Mouse (Mus musculus) limb, embryonic 10.5 days (tissue): ENCODE data around the gene Mroh2a. TPM values are rescaled to one million over a fixed set of nuclear protein-coding genes. Genes with fewer than 3 reads are reported as not detected.
A peak's percentile ranks its signal among the peaks of the same experiment; 100 is the strongest.

ENCODE experiments used
- DNase-seq: peaks from one replicate; pipeline ENCODE4 v3.0.0-alpha.2; 2017; ENCODE audit warnings: low spot score
- H3K27ac ChIP-seq: fragments of 300-500 bp; sonication (generic); 2 replicates; pipeline ENCODE4 v1.5.1; 2016; ENCODE audit warnings: mild to moderate bottlenecking
- H3K27me3 ChIP-seq: fragments of 300-500 bp; sonication (generic); 2 replicates; pipeline ENCODE4 v1.6.1; 2016; ENCODE audit warnings: low read depth, mild to moderate bottlenecking; ENCODE audit not compliant: poor library complexity, severe bottlenecking
- H3K36me3 ChIP-seq: fragments of 300-500 bp; sonication (generic); 2 replicates; pipeline ENCODE4 v1.6.1; 2016; ENCODE audit warnings: mild to moderate bottlenecking, moderate library complexity
- H3K4me1 ChIP-seq: fragments of 300-500 bp; sonication (generic); 2 replicates; pipeline ENCODE4 v1.6.1; 2016
- H3K4me3 ChIP-seq: fragments of 300-500 bp; sonication (generic); 2 replicates; pipeline ENCODE4 v1.5.1; 2016; ENCODE audit warnings: mild to moderate bottlenecking, moderate library complexity
- H3K9me3 ChIP-seq: fragments of 300-500 bp; sonication (generic); replicated peaks from 2 replicates; pipeline ENCODE4 v1.6.1; 2016; ENCODE audit warnings: mild to moderate bottlenecking
- WGBS: fragments of 180-500 bp; shearing (Covaris S2); methylation state at CpG from one replicate; pipeline ENCODE4 v1.1.7; 2016; 5-methylcytosine and 5-hydroxymethylcytosine counted together
- polyA plus RNA-seq: library from polyadenylated mRNA; unstranded; fragments of >200 nt; fragmentation: Nextera tagmentation; extraction: Ambion mirVana; gene quantifications from 2 replicates; pipeline ENCODE4 v1.2.1, GENCODE M21; 2016

Mroh2a gene
- polyA plus RNA-seq, 1 experiment from 2014 or later, result 1.2 TPM

GRCm38 (mm10) chr1:88259643-88260024, 32.8 kb downstream of the Mroh2a start:
- WGBS, result 78% methylated on average over 4 of the region's 4 CpGs
- H3K36me3 ChIP-seq, result peaks cover 53% of the 10 kb centered on the region
- peaks cover 63% of the 10 kb centered on the region for H3K9me3 ChIP-seq
- no peaks in the 10 kb centered on the region for H3K27me3 ChIP-seq
- H3K4me3 ChIP-seq, result no peak overlapping the region
- no peaks in the 10 kb centered on the region for H3K4me1 ChIP-seq
- no peak for DNase-seq
- H3K27ac ChIP-seq, result no peak overlapping the region

DNA sequence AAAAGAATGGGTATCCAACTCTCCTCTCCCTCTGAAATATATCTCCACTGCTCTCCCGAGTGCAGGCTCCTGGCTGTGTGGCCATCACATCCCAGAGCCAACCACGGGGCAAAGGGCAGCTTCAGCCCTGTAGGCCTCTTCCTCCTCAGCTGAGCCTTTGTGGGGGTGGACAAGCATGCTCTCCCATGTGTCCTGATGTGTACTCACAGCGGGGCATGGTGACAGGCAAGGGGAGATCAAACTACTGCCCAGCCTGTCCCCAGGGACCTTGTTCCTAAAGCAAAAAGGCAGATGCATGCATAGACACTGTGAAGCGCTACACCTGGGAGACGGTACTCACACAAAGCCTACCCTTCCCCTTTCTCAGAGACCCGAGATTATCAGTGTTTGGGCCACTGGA, 33.3 kb downstream of the Mroh2a start:
- Histone ChIP-seq H3K4me1 (no peaks in the 10 kb centered on the region), H3K36me3 (peaks cover 58% of the 10 kb centered on the region), H3K9me3 (peaks cover 58% of the 10 kb centered on the region), H3K4me3 (no peak overlapping the region), H3K27me3 (no peaks in the 10 kb centered on the region), H3K27ac (no peak overlapping the region)
- 86% methylated on average over 6 of the region's 6 CpGs for WGBS
- DNase-seq, result no peak

- no peak for DNase-seq
- H3K36me3 ChIP-seq, result peaks cover 64% of the 10 kb centered on the region
- H3K27ac ChIP-seq, result no peak overlapping the region
- 85% methylated on average over 10 of the region's 10 CpGs for WGBS
- H3K27me3 ChIP-seq, result no peaks in the 10 kb centered on the region
- no peaks in the 10 kb centered on the region for H3K4me1 ChIP-seq
- no peak overlapping the region for H3K4me3 ChIP-seq
- peaks cover 52% of the 10 kb centered on the region for H3K9me3 ChIP-seq
Measured at GRCm38 (mm10) chr1:88260604-88261377, 34.0 kb downstream of the Mroh2a start.

DNA sequence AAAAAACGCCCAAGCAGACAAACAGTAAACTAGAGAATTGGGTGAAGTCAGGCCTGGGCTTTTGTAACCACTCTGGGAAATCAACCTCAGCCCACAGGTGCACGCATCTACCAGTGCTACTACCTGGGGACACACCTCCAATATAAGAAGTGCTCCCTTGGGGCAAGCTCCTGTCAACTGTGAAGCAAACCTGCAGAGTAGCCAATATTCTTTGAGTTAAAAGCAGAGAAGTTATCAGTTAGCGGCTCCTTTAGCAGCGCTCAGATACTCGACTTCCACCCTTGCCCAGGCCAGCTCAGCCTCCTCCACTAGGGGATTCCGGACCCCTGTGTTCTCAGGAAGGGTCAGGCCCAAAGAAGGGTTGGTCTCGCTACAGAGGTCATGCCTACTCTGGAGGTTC, 34.9 kb downstream of the Mroh2a start:
- Histone ChIP-seq H3K27me3 (no peaks in the 10 kb centered on the region), H3K4me1 (no peaks in the 10 kb centered on the region), H3K36me3 (peaks cover 73% of the 10 kb centered on the region), H3K27ac (no peak overlapping the region), H3K4me3 (no peak overlapping the region), H3K9me3 (peaks cover 45% of the 10 kb centered on the region)
- WGBS, result 91% methylated on average over 7 of the region's 7 CpGs
- no peak for DNase-seq

DNA sequence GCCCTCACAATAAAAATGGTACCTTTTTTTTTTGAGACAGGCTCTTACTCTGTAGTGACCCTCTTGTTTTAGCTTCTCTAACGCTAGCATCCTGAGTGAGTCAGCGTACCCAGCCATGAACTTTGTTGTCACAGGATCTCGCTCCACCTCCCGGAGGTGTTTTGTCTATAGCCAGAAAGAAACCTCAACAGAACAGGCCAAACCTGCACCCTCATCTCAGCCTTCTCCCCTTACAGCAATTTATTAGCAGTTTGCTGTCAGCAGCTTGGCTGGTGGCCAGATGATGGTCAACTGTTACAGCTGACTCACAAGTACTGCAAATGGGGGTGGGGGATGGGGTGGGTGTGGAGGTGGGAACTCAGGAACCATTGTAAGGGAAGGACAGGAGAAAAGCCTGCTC, 35.5 kb downstream of the Mroh2a start:
- Histone ChIP-seq H3K27ac (no peak overlapping the region), H3K36me3 (peaks cover 79% of the 10 kb centered on the region), H3K4me1 (no peaks in the 10 kb centered on the region), H3K27me3 (no peaks in the 10 kb centered on the region), H3K4me3 (no peak overlapping the region), H3K9me3 (peaks cover 43% of the 10 kb centered on the region)
- WGBS, result 91% methylated on average over 4 of the region's 4 CpGs
- peak; percentile 65 for DNase-seq

DNA sequence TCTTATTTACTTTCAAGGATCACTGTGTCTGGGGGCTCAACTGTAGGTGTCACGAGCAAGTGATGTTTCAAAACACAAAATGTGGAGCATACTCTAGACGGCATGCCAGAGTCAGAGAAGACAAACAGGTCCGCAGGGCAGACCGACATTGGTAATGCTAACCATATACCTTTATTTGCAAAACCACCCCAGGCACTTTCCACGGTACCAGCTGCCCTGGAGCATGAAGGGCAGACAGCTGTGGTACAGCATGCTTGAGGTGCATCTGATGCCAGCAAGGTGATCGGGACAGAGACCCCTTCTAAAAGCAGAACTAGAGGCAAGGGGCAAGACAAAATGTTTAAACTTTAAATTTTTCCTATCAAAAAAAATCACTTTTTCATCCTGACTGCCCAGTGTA, 36.2 kb downstream of the Mroh2a start:
- H3K36me3 ChIP-seq, result peaks cover 86% of the 10 kb centered on the region
- DNase-seq, result no peak

DNA sequence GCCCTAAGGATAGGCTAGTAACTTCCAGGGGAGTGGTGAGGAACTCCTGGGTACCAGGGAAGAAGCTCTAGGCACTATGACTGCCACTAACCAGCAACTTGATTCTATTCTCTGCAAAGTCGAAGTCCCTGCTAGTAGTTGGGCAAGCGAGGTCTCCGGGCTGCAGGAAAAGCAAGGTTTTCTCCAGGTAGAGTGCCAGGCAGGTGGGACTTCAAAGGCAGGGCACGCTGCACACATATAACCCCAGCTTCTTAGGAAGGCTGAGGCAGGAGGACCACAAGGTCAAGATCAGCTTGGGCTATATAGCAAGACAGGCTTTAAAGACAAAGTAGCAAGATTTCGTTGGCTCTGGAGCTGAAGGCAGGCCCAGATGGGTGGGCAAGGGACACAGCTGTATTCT, 37.0 kb downstream of the Mroh2a start:
- H3K9me3 ChIP-seq, result peaks cover 32% of the 10 kb centered on the region; the same call in 1 of the 2 replicates
- 91% methylated on average over 5 of the region's 5 CpGs for WGBS
- no peak overlapping the region for H3K27ac ChIP-seq
- no peak for DNase-seq
- H3K4me3 ChIP-seq, result no peak overlapping the region
- H3K27me3 ChIP-seq, result no peaks in the 10 kb centered on the region
- H3K4me1 ChIP-seq, result no peaks in the 10 kb centered on the region
- peaks cover 94% of the 10 kb centered on the region for H3K36me3 ChIP-seq

More for the DNA sequence above, 36.2 kb downstream of the Mroh2a start:
- H3K27me3 ChIP-seq, result no peaks in the 10 kb centered on the region
- H3K4me3 ChIP-seq, result no peak overlapping the region
- peaks cover 38% of the 10 kb centered on the region for H3K9me3 ChIP-seq
- 78% methylated on average over 6 of the region's 6 CpGs for WGBS
- no peaks in the 10 kb centered on the region for H3K4me1 ChIP-seq
- H3K27ac ChIP-seq, result no peak overlapping the region

DNA sequence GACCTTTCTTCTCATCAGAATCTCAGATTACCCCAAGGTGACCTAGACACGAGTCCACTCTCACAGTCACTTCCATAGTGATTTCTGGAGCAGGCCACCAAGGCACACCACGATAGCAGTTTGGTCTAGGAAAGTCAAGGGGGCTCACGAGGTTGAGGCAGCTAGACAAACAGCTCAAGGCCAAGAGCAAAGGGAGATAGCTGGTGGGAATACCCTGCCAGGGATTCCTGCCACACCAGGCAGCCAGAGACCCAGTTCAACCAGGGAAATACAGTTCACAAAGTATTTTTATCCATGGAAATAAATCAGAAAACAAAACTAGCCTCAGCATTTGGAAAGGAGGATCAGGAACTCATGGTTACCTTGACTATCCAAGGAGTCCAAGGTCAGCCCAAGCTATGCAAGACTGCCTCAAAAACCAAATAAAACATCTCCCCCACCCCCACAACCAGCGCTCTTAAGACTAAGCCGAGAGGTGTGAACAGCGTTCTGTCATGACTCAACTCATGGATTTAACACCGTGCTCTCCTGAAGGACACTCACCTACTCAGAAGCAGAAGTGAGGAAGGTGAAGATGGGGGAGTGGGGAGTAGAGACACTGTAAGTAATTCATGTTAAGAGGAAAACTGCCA, 37.6 kb downstream of the Mroh2a start:
- Histone ChIP-seq H3K27ac (no peak overlapping the region), H3K27me3 (no peaks in the 10 kb centered on the region), H3K36me3 (peaks cover 100% of the 10 kb centered on the region), H3K9me3 (peaks cover 29% of the 10 kb centered on the region; the same call in 1 of the 2 replicates), H3K4me1 (no peaks in the 10 kb centered on the region), H3K4me3 (no peak overlapping the region)
- no peak for DNase-seq
- 90% methylated on average over 7 of the region's 7 CpGs for WGBS

DNA sequence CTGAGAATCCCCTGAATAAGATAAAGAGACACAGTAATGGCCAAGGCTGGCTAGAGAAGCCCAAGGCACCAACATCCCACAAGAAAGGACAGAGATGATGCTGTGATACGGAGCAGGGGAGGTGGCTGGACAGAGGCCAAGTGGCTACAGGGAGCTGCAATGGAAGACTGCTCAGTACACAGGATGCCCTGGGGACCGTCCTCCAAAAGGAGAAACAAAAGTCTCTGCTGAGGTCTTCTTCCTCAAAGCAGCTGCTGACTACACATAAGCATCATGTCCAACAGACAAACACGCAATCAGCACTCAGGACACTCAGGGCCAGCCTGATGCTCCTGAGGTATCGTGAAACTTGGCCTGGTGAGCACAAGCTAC, 38.1 kb downstream of the Mroh2a start:
- H3K27ac ChIP-seq, result no peak overlapping the region
- no peaks in the 10 kb centered on the region for H3K27me3 ChIP-seq
- H3K4me1 ChIP-seq, result no peaks in the 10 kb centered on the region
- peaks cover 100% of the 10 kb centered on the region for H3K36me3 ChIP-seq
- peaks cover 25% of the 10 kb centered on the region; the same call in 1 of the 2 replicates for H3K9me3 ChIP-seq
- H3K4me3 ChIP-seq, result no peak overlapping the region
- DNase-seq, result no peak
- 78% methylated on average over 4 of the region's 4 CpGs for WGBS

- Histone ChIP-seq H3K4me1 (no peaks in the 10 kb centered on the region), H3K27me3 (no peaks in the 10 kb centered on the region), H3K27ac (no peak overlapping the region), H3K9me3 (0 out of 2 replicates have a peak, but pooled peaks cover 16% of the 10 kb centered on the region), H3K36me3 (peaks cover 96% of the 10 kb centered on the region), H3K4me3 (no peak overlapping the region)
- no peak for DNase-seq
- WGBS, result 90% methylated on average over 13 of the region's 13 CpGs
Measured at GRCm38 (mm10) chr1:88266123-88266522, 39.3 kb downstream of the Mroh2a start.

- 94% methylated on average over 6 of the region's 6 CpGs for WGBS
- Histone ChIP-seq H3K36me3 (peaks cover 96% of the 10 kb centered on the region), H3K4me1 (no peaks in the 10 kb centered on the region), H3K27me3 (no peaks in the 10 kb centered on the region), H3K4me3 (no peak overlapping the region), H3K9me3 (0 out of 2 replicates have a peak, but pooled peaks cover 14% of the 10 kb centered on the region), H3K27ac (no peak overlapping the region)
- no peak for DNase-seq
Measured at GRCm38 (mm10) chr1:88267489-88267888, 40.7 kb downstream of the Mroh2a start.

GRCm38 (mm10) chr1:88268070-88268469, 41.3 kb downstream of the Mroh2a start:
- Histone ChIP-seq H3K4me3 (no peak overlapping the region), H3K4me1 (no peaks in the 10 kb centered on the region), H3K9me3 (0 out of 2 replicates have a peak, but pooled peaks cover 14% of the 10 kb centered on the region), H3K27me3 (no peaks in the 10 kb centered on the region), H3K27ac (no peak overlapping the region), H3K36me3 (peaks cover 96% of the 10 kb centered on the region)
- WGBS, result 87% methylated on average over 6 of the region's 6 CpGs
- no peak for DNase-seq

- 90% methylated on average over 12 of the region's 12 CpGs for WGBS
- Histone ChIP-seq H3K27ac (no peak overlapping the region), H3K4me3 (no peak overlapping the region), H3K27me3 (no peaks in the 10 kb centered on the region), H3K36me3 (peaks cover 96% of the 10 kb centered on the region), H3K4me1 (no peaks in the 10 kb centered on the region), H3K9me3 (peaks cover 10% of the 10 kb centered on the region; the same call in 1 of the 2 replicates)
- no peak for DNase-seq
Measured at GRCm38 (mm10) chr1:88269539-88270309, 42.9 kb downstream of the Mroh2a start.
